Mouse (Mus musculus) adrenal gland, postnatal 0 days (tissue): ENCODE results near the gene Mup4. TPM values are rescaled to one million over a fixed set of nuclear protein-coding genes. Genes with fewer than 3 reads are reported as not detected.

ENCODE experiments used
- polyA plus RNA-seq: library from polyadenylated mRNA; unstranded; fragments of >200 nt; fragmentation: Nextera tagmentation; extraction: Ambion mirVana; gene quantifications from 2 replicates; pipeline ENCODE4 v1.2.1, GENCODE M21; 2015

Gene Mup4
- polyA plus RNA-seq: not detected in 2 replicates

GRCm38 (mm10) chr4:59960610-59961009, at the start of gene Mup4:
Gene Mup4, minus strand, starts transcription at chr4:59960710.

GRCm38 (mm10) chr4:59963405-59964344, 3.2 kb upstream of the Mup4 start, which contains the start of gene Mup6:
Gene Mup6, plus strand, starts transcription at chr4:59964294.

GRCm38 (mm10) chr4:59914608-59915403, 45.7 kb downstream of the Mup4 start, which contains the start of gene Slc46a2:
Gene Slc46a2, minus strand, starts transcription at chr4:59915056.

Other genes starting within 250 kb of the Mup4 start
- gene Inip, start 159.1 kb downstream of the Mup4 start, polyA plus RNA-seq: 18.8 and 27.8 TPM in 2 replicates
- gene Snx30, start 154.9 kb downstream of the Mup4 start, polyA plus RNA-seq: 5.7 and 7.0 TPM in 2 replicates
- gene Slc46a2, start 45.7 kb downstream of the Mup4 start, polyA plus RNA-seq: 0.04 and 0.09 TPM in 2 replicates
- gene Mup6, start 3.6 kb upstream of the Mup4 start, polyA plus RNA-seq: not detected in 2 replicates
- gene Mup7, start 109.8 kb upstream of the Mup4 start, polyA plus RNA-seq: not detected in 2 replicates
- not detected in 2 replicates for gene Mup2, start 193.6 kb upstream of the Mup4 start, polyA plus RNA-seq